Comparison of ENCODE assay signal across 26 mouse cellular contexts in genomic region chr1:89709824-89710223, GRCm38 (mm10).
A peak's percentile ranks its signal among the peaks of the same experiment; 100 is the strongest.
DNase-seq lines count a peak whose midpoint lies in the region; ATAC-seq and TF ChIP-seq lines count a peak whose summit lies in the region.
"Had no signal": no experiment of that assay in that cellular context is flagged by ENCODE, and none has a peak within 500 bp of the region (broad histone marks: within the 10 kb centered on the region; RNA-seq: fewer than 3 reads in every experiment).

No protein-coding gene starts in this region.

- H3K4me3 ChIP-seq in kidney, adult 2 months (ENCODE audit: insufficient read depth, low read depth, low read length) = no peak overlapping the region
- no peak overlapping the region for H3K4me3 ChIP-seq in kidney, embryonic 14.5 days (ENCODE audit: low read length)
- H3K4me3 ChIP-seq in liver, embryonic 16.5 days (ENCODE audit: low read depth, low read length) = no peak overlapping the region
- H3K4me3 ChIP-seq in liver, embryonic 12.5 days = no peak overlapping the region
- H3K4me3 ChIP-seq in limb, embryonic 10.5 days = no peak overlapping the region
- H3K4me3 ChIP-seq: embryonic facial prominence, embryonic 10.5 days; embryonic facial prominence, embryonic 13.5 days; erythroblast, embryonic 14.5 days; forebrain, embryonic 12.5 days; forebrain, embryonic 15.5 days; heart, adult 2 months; heart, embryonic 10.5 days; heart, embryonic 13.5 days had no signal

- peak overlapping the region; percentile 52; the same call in 1 of the 2 replicates for H3K27ac ChIP-seq in kidney, adult 2 months (ENCODE audit: insufficient read depth, low read depth, low read length)
- H3K27ac ChIP-seq in kidney, embryonic 14.5 days (ENCODE audit: low read depth, low read length) = no peak overlapping the region
- no peak overlapping the region for H3K27ac ChIP-seq in liver, embryonic 16.5 days (ENCODE audit: low read length)
- no peak overlapping the region for H3K27ac ChIP-seq in liver, embryonic 12.5 days
- H3K27ac ChIP-seq in limb, embryonic 10.5 days = peak overlapping the region; percentile 64; the same call in 1 of the 2 replicates
- H3K27ac ChIP-seq: embryonic facial prominence, embryonic 10.5 days; embryonic facial prominence, embryonic 13.5 days; forebrain, embryonic 12.5 days; forebrain, embryonic 15.5 days; heart, embryonic 10.5 days; heart, embryonic 13.5 days; hindbrain, embryonic 14.5 days had no signal

- H3K9ac ChIP-seq in kidney, embryonic 14.5 days (ENCODE audit: low read depth, low read length) = no peak overlapping the region
- H3K9ac ChIP-seq in liver, embryonic 16.5 days (ENCODE audit: low read depth, low read length) = no peak overlapping the region
- H3K9ac ChIP-seq in liver, embryonic 12.5 days = no peak overlapping the region
- H3K9ac ChIP-seq: embryonic facial prominence, embryonic 13.5 days; forebrain, embryonic 12.5 days; forebrain, embryonic 15.5 days; heart, embryonic 13.5 days; hindbrain, embryonic 14.5 days had no signal

- no peak for ATAC-seq in kidney, embryonic 14.5 days (ENCODE audit: low FRiP score, low TSS enrichment)
- 0 out of 2 replicates have a peak, but pooled peaks have one; percentile 27 for ATAC-seq in liver, embryonic 16.5 days (ENCODE audit: low read depth)
- no peak for ATAC-seq in liver, embryonic 12.5 days
- ATAC-seq: activated CD4-positive, CD25-positive, alpha-beta regulatory T cell, adult 4 months; forebrain, embryonic 15.5 days had no signal

- H3K4me2 ChIP-seq in kidney, embryonic 14.5 days (replicated peaks; ENCODE audit: low read depth, low read length) = no peak overlapping the region
- H3K4me2 ChIP-seq in liver, embryonic 16.5 days (ENCODE audit: low read depth, low read length) = no peak overlapping the region
- H3K4me2 ChIP-seq in liver, embryonic 12.5 days = no peak overlapping the region
- H3K4me2 ChIP-seq: embryonic facial prominence, embryonic 13.5 days; forebrain, embryonic 12.5 days; forebrain, embryonic 15.5 days; heart, embryonic 13.5 days; hindbrain, embryonic 14.5 days had no signal

- no peak for TF ChIP-seq POLR2A in kidney, adult 2 months (IDR thresholded peaks at IDR 0.05; ENCODE audit: low read depth, low read length)

- no peak for TF ChIP-seq CTCF in kidney, adult 2 months (conservative IDR thresholded peaks at IDR 0.05; ENCODE audit: insufficient read depth, insufficient read length, low read depth, low read length)

- no peaks in the 10 kb centered on the region for H3K9me3 ChIP-seq in kidney, embryonic 14.5 days (ENCODE audit: control insufficient read depth, low read length)
- no peaks in the 10 kb centered on the region for H3K9me3 ChIP-seq in liver, embryonic 16.5 days (replicated peaks; ENCODE audit: control insufficient read depth, low read length)
- no peaks in the 10 kb centered on the region for H3K9me3 ChIP-seq in liver, embryonic 12.5 days (replicated peaks)
- H3K9me3 ChIP-seq in limb, embryonic 10.5 days (replicated peaks) = no peaks in the 10 kb centered on the region
- H3K9me3 ChIP-seq: embryonic facial prominence, embryonic 10.5 days; embryonic facial prominence, embryonic 13.5 days; forebrain, embryonic 12.5 days; forebrain, embryonic 15.5 days; heart, embryonic 10.5 days; heart, embryonic 13.5 days had no signal

- H3K36me3 ChIP-seq in kidney, adult 2 months (ENCODE audit: control insufficient read depth, insufficient read depth, low read length) = no peaks in the 10 kb centered on the region
- peaks cover 6% of the 10 kb centered on the region; the same call in 1 of the 2 replicates for H3K36me3 ChIP-seq in kidney, embryonic 14.5 days (ENCODE audit: control insufficient read depth, insufficient read depth, low read length)
- H3K36me3 ChIP-seq in liver, embryonic 16.5 days (ENCODE audit: control insufficient read depth, insufficient read depth) = no peaks in the 10 kb centered on the region
- no peaks in the 10 kb centered on the region for H3K36me3 ChIP-seq in liver, embryonic 12.5 days
- H3K36me3 ChIP-seq in limb, embryonic 10.5 days = peaks cover 15% of the 10 kb centered on the region

- 63% methylated on average over 5 of the region's 5 CpGs for WGBS in kidney, adult 2 months
- 59% methylated on average over 5 of the region's 5 CpGs for WGBS in kidney, embryonic 14.5 days
- WGBS in liver, embryonic 16.5 days (ENCODE audit: insufficient replicate concordance) = 58% methylated on average over 5 of the region's 5 CpGs
- 59% methylated on average over 5 of the region's 5 CpGs for WGBS in liver, embryonic 12.5 days (ENCODE audit: insufficient replicate concordance)
- WGBS in limb, embryonic 10.5 days = 85% methylated on average over 5 of the region's 5 CpGs

- DNase-seq in kidney, adult 2 months = peak; percentile 63
- no peak for DNase-seq in limb, embryonic 10.5 days (ENCODE audit: low spot score)
- DNase-seq in right cerebral cortex, postnatal 10 days (ENCODE audit: low spot score in 2 of 2) = no peak
- DNase-seq: adrenal gland, adult 8-10 months; adrenal gland, postnatal 25 days; cerebellum, adult 11-12 months; cerebellum, adult 8-10 months; cerebellum, postnatal 10 days; cerebellum, postnatal 36 days; embryo, embryonic 11 days; gastrocnemius, postnatal 25 days; heart, adult 2 months; heart, postnatal 14 days; heart, postnatal 4 days had no signal

- peaks cover 24% of the 10 kb centered on the region for H3K4me1 ChIP-seq in kidney, adult 2 months (ENCODE audit: control insufficient read depth, insufficient read depth, low read length)
- 0 out of 2 replicates have a peak, but pooled peaks cover 5% of the 10 kb centered on the region for H3K4me1 ChIP-seq in kidney, embryonic 14.5 days (ENCODE audit: control insufficient read depth, insufficient read depth, low read length)
- no peaks in the 10 kb centered on the region; the same call in 1 of the 2 replicates for H3K4me1 ChIP-seq in liver, embryonic 16.5 days (ENCODE audit: control insufficient read depth, low read depth, low read length)
- no peaks in the 10 kb centered on the region for H3K4me1 ChIP-seq in liver, embryonic 12.5 days
- H3K4me1 ChIP-seq in limb, embryonic 10.5 days = peaks cover 93% of the 10 kb centered on the region

- no peaks in the 10 kb centered on the region for H3K27me3 ChIP-seq in kidney, adult 2 months (replicated peaks; ENCODE audit: control insufficient read depth, insufficient read depth, low read length)
- H3K27me3 ChIP-seq in kidney, embryonic 14.5 days (ENCODE audit: control insufficient read depth, insufficient read depth, low read length) = no peaks in the 10 kb centered on the region
- no peaks in the 10 kb centered on the region for H3K27me3 ChIP-seq in liver, embryonic 16.5 days (ENCODE audit: control insufficient read depth, insufficient read depth, low read depth, low read length)
- H3K27me3 ChIP-seq in liver, embryonic 12.5 days (replicated peaks) = no peaks in the 10 kb centered on the region
- H3K27me3 ChIP-seq in limb, embryonic 10.5 days (ENCODE audit: low read depth, poor library complexity, severe bottlenecking) = peaks cover 13% of the 10 kb centered on the region; the same call in 1 of the 2 replicates
- H3K27me3 ChIP-seq: embryonic facial prominence, embryonic 13.5 days; heart, embryonic 13.5 days had no signal

Comparison
In these comparisons a context has a peak if more than half of its experiments do, and no peak if none do; other contexts are left out.
1. H3K27ac ChIP-seq: peak in kidney, adult 2 months (single experiment) and limb, embryonic 10.5 days (single experiment); none in kidney, embryonic 14.5 days (single experiment), liver, embryonic 16.5 days (single experiment) and liver, embryonic 12.5 days (single experiment).